Mouse (Mus musculus) gastrocnemius, postnatal 10 days (tissue): ENCODE measurements around the gene 1700018F24Rik. TPM values are rescaled to one million over a fixed set of nuclear protein-coding genes. Genes with fewer than 3 reads are reported as not detected.
"Not testable (repeated sequence)": the region's sequence is repeated elsewhere in the genome, so short reads cannot be mapped to it uniquely, and the experiment has no call there.

ENCODE experiments used
- DNase-seq: peaks from one replicate; pipeline ENCODE4 v3.0.0; 2021; ENCODE audit warnings: mixed read lengths
- long read RNA-seq, 2 experiments: library from polyadenylated mRNA; stranded (forward); transcript quantifications; one replicate each; pipeline ENCODE4 v2.0.0; 2021
- total RNA-seq, 2 experiments: library from RNA; stranded (reverse); gene quantifications; 2 replicates each; pipeline ENCODE4 v1.2.3; 2021

The 1700018F24Rik gene
- total RNA-seq, result not detected
- long read RNA-seq, experiment 1, result 0 reads
- long read RNA-seq, experiment 2, result 0 reads

DNA sequence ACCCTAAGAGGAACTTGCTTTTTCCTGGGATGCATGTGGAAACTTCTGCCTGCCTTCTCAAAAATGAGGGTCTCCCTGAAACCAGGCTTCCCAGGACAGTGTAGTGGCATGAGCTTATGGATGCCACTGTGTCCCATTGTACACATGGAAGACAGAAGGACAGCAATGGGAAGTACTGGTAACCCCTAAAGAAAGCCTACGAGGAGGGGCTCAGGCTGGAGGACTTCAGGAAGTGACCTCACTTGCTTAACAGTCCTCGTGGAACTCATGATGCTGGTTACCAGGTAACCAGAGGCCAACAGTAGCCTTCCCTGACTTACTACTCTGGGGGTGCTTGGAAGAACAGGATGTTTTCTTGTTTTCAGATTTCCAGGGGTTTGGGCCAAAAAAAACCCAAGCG, at the start of gene 1700018F24Rik:
Gene 1700018F24Rik, plus strand, starts transcription at position 301 of the 400 bp plus-strand sequence.
- DNase-seq, result not testable (repeated sequence)

GRCm38 (mm10) chr5:144998491-144998890, 44.3 kb upstream of the 1700018F24Rik start:
- no peak for DNase-seq

- DNase-seq, result no peak
Observed at GRCm38 (mm10) chr5:145003362-145003761, 39.4 kb upstream of the 1700018F24Rik start.

DNA sequence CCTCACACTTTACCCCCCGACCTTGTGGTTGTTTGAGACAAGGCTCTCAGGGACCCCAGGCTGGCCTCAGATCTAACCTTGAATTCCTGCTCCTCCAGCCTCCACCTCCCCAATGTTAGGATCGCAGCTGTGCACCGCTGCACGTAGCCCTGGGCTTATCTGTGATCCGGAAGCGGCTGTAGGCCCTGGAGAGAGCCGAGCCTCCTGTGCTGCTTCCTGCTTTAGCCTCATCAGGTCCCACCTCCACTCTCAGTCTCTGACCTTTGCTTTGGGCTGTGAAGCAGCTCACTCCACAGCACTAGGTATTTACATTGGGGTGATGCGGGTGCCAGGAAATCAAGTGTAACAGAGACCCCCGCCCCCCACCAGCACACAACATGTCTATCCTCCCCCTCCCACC, 38.3 kb upstream of the 1700018F24Rik start:
- DNase-seq, result no peak

- no peak for DNase-seq
Observed at GRCm38 (mm10) chr5:145005596-145005995, 37.2 kb upstream of the 1700018F24Rik start.

DNA sequence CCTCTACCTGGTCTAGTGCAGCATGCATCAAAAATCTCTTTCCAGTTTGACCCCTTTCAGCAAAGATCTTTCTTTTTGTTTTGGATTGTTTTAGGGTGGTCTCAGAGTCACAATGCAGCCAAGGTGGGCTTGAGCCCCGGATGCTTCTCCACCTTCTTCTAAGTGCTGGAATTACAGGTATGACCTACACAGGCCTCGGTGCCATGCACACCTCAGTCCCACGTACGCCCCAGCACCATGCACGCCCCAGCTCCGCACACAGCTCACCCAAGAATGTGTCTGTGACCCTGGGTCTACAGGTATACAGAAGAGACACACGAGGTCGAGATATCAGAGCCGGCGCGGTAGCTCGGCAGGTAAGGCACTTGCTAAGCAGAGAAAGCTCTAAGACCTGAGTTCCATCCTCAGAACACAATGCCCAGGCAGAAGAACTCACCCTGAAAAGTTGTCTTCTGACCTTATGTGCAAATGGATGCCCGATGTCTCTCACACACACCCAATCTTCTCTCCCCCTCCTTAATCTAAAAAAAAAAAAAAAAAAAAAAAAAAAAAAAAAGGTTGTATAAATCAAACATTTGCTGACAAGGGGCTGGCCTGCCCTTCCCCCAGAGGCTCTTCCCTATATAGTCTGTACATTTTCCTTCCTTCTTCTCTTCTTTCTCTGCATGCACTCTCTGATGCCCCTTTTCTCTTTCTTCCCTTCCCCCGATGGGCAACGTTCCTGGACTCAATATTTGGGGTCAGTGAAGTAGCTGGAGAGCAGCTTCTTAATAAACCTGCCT, 33.7 kb upstream of the 1700018F24Rik start:
- no peak for DNase-seq

DNA sequence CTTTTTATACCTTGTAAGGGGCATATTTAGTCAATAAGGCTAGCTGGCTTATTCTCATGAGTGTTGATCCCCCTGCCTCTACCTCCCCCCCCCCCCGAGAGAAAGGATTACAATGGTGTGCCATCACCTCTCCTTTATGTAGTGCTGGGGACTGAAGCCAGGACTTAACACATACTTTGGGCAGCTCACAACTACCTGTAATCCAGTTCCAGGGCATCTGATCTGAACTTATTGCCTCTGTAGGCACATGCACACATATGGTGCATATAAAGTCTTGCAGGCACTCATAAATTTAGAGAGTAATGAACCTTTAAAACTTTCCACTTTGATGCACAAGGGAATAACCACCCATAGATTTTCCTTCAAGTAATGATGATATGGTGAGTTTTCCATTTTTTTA, 28.5 kb upstream of the 1700018F24Rik start:
- no peak for DNase-seq

- DNase-seq, result not testable (repeated sequence)
Observed at GRCm38 (mm10) chr5:145016761-145017160, 26.0 kb upstream of the 1700018F24Rik start.

DNA sequence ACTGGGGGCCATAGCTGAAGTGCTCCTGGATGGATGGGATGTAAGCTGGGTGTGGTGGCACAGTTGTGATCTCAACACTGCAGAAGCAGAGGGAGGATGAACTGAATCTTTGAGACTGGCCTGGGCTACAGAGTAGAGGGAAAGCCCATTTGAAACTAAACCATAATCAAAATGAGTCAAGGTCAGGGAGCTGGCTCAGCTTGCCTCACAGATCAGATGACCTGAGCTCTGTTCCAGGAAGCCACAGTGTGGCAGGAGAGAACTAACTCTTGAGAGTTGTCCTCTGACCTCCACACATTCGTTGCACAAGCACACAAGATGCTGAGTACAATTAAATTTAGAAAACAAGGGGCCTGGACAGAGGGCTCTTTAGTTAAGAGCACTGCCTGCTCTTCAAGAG, 22.5 kb upstream of the 1700018F24Rik start:
- not testable (repeated sequence) for DNase-seq

DNA sequence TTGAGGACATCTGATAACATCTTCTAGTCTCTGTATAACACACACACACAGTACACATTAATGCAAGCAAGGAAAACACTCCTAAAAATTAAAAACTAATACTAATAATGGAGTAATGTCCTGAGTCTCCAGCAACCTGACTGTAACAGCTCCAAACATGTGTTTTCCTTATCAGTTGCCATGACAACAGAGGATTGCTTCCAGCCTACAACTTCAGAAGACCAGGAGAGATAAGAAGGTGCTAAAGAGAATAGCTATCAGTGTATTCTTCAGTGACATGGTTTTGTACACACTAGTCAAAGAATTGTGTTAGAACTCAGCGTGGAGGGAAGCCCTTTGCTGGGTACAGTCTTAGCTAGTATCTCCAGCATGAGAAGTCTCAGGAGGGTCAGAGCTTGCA, 22.1 kb upstream of the 1700018F24Rik start:
- not testable (repeated sequence) for DNase-seq

DNA sequence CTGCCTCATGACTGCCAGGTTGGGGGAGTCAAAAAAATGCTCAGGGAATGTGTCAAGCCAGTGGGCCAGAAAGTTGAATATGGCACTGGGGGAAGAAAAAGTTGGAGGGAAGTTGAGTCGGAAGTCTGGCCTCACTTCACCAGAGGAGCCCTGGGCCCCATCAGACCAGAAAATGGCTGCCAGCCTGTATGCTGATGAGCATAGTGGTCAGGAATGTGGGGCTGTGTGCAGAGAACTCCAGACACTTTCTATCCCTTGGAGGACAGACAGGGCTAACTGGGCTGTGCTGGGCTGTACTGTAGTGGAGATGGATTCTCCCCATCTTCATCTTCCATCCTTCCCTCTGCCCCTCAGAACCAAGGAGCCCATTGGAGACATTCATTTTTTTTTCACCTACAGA, 12.3 kb upstream of the 1700018F24Rik start:
- not testable (repeated sequence) for DNase-seq

GRCm38 (mm10) chr5:145032391-145032790, 10.4 kb upstream of the 1700018F24Rik start, which contains the start of gene Gm4871:
Gene Gm4871 (minus strand): TSS chr5:145032754.
- not testable (repeated sequence) for DNase-seq

- DNase-seq, result no peak
Observed at GRCm38 (mm10) chr5:145041628-145042027, 1.2 kb upstream of the 1700018F24Rik start.

GRCm38 (mm10) chr5:145054187-145054586, 11.4 kb downstream of the 1700018F24Rik start:
- not testable (repeated sequence) for DNase-seq

DNA sequence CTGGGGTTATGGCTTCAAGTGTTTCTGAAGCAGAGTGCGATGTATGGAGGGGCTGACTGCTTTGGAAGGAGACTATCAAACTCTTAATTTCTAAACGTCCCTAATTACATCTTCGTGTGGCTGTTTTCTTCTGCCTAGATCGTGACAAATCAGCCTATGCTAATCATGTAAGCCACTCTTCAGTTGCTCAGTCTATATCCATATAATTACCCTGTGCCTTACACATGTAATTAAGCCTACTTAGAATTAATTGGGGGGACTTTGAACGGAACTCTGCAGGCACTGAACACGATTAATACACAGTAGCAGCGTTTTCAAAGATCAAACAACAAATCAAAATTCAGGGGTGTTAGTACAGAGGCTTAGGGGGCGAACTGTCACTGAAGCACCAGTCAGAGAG, 15.1 kb downstream of the 1700018F24Rik start:
- no peak for DNase-seq

- DNase-seq, result no peak
Observed at GRCm38 (mm10) chr5:145058722-145059121, 15.9 kb downstream of the 1700018F24Rik start.

DNA sequence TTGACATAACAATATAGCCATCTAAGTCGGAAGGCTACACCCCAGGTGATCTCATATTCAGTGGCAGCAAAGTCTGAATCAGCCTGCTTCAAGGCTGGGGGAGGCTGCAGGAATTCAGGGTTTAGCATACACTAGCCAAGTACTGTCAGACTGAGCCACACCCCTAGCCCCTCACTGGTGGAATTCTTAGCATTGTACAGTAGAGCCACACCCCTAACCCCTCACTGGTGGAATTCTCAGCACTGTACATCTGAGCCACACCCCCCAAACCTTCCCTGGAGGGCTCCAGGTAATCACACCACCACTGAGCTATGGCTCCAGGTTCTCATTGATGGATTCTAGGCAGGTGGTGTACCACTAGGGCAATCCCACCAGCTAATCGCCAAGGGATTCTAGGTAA, 16.7 kb downstream of the 1700018F24Rik start:
- DNase-seq, result no peak

DNA sequence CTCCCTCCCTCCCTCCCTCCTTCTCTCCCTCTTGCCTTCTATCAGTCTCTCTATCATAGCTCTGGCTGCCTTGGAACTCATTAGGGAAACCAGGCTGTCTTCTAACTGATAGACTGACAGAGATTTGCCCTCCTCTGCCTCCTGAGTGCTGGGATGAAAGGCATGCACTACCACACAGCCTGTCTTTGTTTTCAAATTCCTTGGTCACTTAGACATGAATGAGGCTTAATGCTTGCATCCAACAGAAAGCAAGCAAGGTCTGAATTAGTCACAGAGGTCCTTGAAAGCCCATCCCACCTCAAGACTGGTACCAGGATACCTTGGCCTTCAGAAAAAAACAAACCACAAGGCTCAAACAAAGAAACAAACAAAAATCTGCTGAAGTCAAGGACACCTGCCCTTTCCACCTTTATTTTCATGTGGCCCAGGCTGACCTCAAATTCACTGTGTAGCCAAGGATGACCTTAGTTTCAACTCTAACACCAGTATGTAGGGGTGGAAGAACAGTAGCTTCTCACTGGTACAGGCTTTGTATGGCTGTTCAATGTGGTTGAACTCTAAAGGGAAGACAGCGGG, 22.1 kb downstream of the 1700018F24Rik start:
- no peak for DNase-seq

GRCm38 (mm10) chr5:145068863-145069262, 26.1 kb downstream of the 1700018F24Rik start:
- DNase-seq, result no peak

GRCm38 (mm10) chr5:145069707-145070106, 26.9 kb downstream of the 1700018F24Rik start:
- peak; percentile 80 for DNase-seq

- no peak for DNase-seq
Observed at GRCm38 (mm10) chr5:145071342-145071741, 28.6 kb downstream of the 1700018F24Rik start.

GRCm38 (mm10) chr5:145075081-145075480, 32.3 kb downstream of the 1700018F24Rik start:
- no peak for DNase-seq

DNA sequence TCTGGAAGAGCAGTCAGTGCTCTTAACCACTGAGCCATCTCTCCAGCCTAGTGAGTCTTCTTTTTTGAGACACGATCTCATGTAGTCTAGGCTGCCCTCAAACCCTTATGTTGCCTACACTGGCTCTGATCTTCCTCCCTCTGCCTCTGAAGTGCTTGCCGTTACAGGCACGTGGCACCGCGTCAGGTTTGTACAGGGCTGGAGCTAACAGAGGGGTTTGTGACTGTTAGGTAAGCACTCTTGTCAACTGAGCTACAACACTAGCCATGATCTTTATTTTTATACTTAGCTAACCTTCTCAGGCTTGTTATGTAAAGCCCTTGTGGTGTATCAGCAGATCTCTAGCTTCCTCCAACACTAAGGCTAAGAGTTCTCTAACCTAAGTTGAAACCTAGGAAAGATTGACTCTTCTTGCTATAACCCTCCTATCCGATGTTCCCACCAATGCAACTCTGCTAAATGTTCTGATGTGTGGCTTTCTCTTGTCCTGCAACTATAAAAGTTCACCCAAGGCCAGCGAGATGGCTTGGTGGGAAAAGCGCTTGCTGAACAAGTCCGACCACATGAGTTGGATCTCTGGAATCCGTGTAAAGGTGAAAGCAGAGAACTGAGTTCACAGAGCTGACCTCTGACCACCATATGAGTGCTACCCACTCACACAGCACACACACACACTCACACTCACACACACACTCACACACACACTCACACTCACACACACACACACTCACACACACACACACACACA, 39.2 kb downstream of the 1700018F24Rik start:
- no peak for DNase-seq
